Mouse (Mus musculus) neural tube, embryonic 12.5 days (tissue): ENCODE measurements around the gene Zfp942. TPM values are rescaled to one million over a fixed set of nuclear protein-coding genes. Genes with fewer than 3 reads are reported as not detected.
"Not testable (repeated sequence)": the region's sequence is repeated elsewhere in the genome, so short reads cannot be mapped to it uniquely, and the experiment has no call there.

Source experiments
- ATAC-seq: fragments of 200-750 bp; cut with Nextera tagmentation; 2 replicates; pipeline ENCODE4 v1.8.0; 2017; ENCODE audit warnings: low read depth, mild to moderate bottlenecking, moderate TSS enrichment, moderate library complexity; ENCODE audit not compliant: low FRiP score
- H3K27ac ChIP-seq: fragments of 300-500 bp; sonication (generic); 2 replicates; pipeline ENCODE4 v1.5.1; 2016
- H3K27me3 ChIP-seq: fragments of 300-500 bp; sonication (generic); replicated peaks from 2 replicates; pipeline ENCODE4 v1.6.1; 2016; ENCODE audit warnings: mild to moderate bottlenecking
- H3K36me3 ChIP-seq: fragments of 300-500 bp; sonication (generic); 2 replicates; pipeline ENCODE4 v1.6.1; 2016; ENCODE audit warnings: mild to moderate bottlenecking
- H3K4me1 ChIP-seq: fragments of 300-500 bp; sonication (generic); 2 replicates; pipeline ENCODE4 v1.6.1; 2016
- H3K4me2 ChIP-seq: fragments of 300-500 bp; sonication (generic); replicated peaks from 2 replicates; pipeline ENCODE4 v1.6.1; 2016; ENCODE audit warnings: mild to moderate bottlenecking
- H3K4me3 ChIP-seq: fragments of 300-500 bp; sonication (generic); 2 replicates; pipeline ENCODE4 v1.5.1; 2016
- H3K9ac ChIP-seq: fragments of 300-500 bp; sonication (generic); 2 replicates; pipeline ENCODE4 v1.6.1; 2016; ENCODE audit warnings: mild to moderate bottlenecking
- H3K9me3 ChIP-seq: fragments of 300-500 bp; sonication (generic); 2 replicates; pipeline ENCODE4 v1.6.1; 2016; ENCODE audit warnings: mild to moderate bottlenecking
- WGBS: fragments of 180-500 bp; shearing (Covaris S2); methylation state at CpG from one replicate; pipeline ENCODE4 v1.1.7; 2016; 5-methylcytosine and 5-hydroxymethylcytosine counted together
- polyA plus RNA-seq: library from polyadenylated mRNA; unstranded; fragments of >200 nt; fragmentation: Nextera tagmentation; extraction: Ambion mirVana; gene quantifications from 2 replicates; pipeline ENCODE4 v1.2.1, GENCODE M21; 2016

Gene Zfp942
- 20.7 and 22.2 TPM in 2 replicates for polyA plus RNA-seq

- peak within 1 kb of the TSS; percentile 62 for H3K4me3 ChIP-seq
- not testable (repeated sequence) for H3K27me3 ChIP-seq, H3K9me3 ChIP-seq, H3K36me3 ChIP-seq, H3K4me1 ChIP-seq
- under 1% methylated on average over 42 of the region's 55 CpGs for WGBS
- H3K9ac ChIP-seq = peak within 1 kb of the TSS; percentile 68
- peak within 1 kb of the TSS; percentile 62 for H3K4me2 ChIP-seq
- H3K27ac ChIP-seq = peak within 1 kb of the TSS; percentile 77
- ATAC-seq = peak; percentile 98
These were observed at the start of gene Zfp942, which contains the start of gene Zfp943 for GRCm38 (mm10) chr17:21962107-21962907. Gene Zfp942, minus strand, starts transcription at chr17:21962464. Gene Zfp943, plus strand, starts transcription at chr17:21962552.

- Histone ChIP-seq H3K4me2 (peak overlapping the region; percentile 56), H3K9ac (no peak overlapping the region), H3K27me3 (no peaks in the 10 kb centered on the region), H3K9me3 (peaks cover 6% of the 10 kb centered on the region; the same call in 1 of the 2 replicates), H3K4me1 (peaks cover 10% of the 10 kb centered on the region), H3K4me3 (peak overlapping the region; percentile 62; the same call in 1 of the 2 replicates), H3K27ac (no peak overlapping the region), H3K36me3 (peaks cover 8% of the 10 kb centered on the region)
- WGBS = 66% methylated on average over 4 of the region's 4 CpGs
- ATAC-seq = no peak
These were observed 1.0 kb upstream of the Zfp942 start for GRCm38 (mm10) chr17:21963302-21963701.

- not testable (repeated sequence) for H3K27me3 ChIP-seq, H3K36me3 ChIP-seq, H3K4me1 ChIP-seq, H3K9me3 ChIP-seq, H3K27ac ChIP-seq
- H3K4me3 ChIP-seq = peak within 1 kb of the TSS; percentile 64
- H3K4me2 ChIP-seq = peak within 1 kb of the TSS; percentile 75
- peak; percentile 99 for ATAC-seq
- under 1% methylated on average over 24 of the region's 24 CpGs for WGBS
- peak within 1 kb of the TSS; percentile 72 for H3K9ac ChIP-seq
These were observed 52.7 kb downstream of the Zfp942 start, which contains the start of gene Zfp995 for GRCm38 (mm10) chr17:21909456-21910052. Gene Zfp995, minus strand, starts transcription at chr17:21909926.

GRCm38 (mm10) chr17:21909039-21909438 lies 53.2 kb downstream of the Zfp942 start:
- no peaks in the 10 kb centered on the region for H3K27me3 ChIP-seq
- 1% methylated on average over 3 of the region's 3 CpGs for WGBS
- peak; percentile 90 for ATAC-seq

More at GRCm38 (mm10) chr17:21909039-21909438, 53.2 kb downstream of the Zfp942 start:
- peak overlapping the region; percentile 72 for H3K9ac ChIP-seq
- H3K36me3 ChIP-seq = no peaks in the 10 kb centered on the region
- peak overlapping the region; percentile 75 for H3K4me2 ChIP-seq
- H3K9me3 ChIP-seq = no peaks in the 10 kb centered on the region
- H3K27ac ChIP-seq = no peak overlapping the region
- no peaks in the 10 kb centered on the region for H3K4me1 ChIP-seq
- H3K4me3 ChIP-seq = peak overlapping the region; percentile 64

Other genes with a start within 250 kb of the Zfp942 start
- gene Zfp229, start 231.7 kb downstream of the Zfp942 start, polyA plus RNA-seq = 9.9 and 10.6 TPM in 2 replicates
- 3.5 and 4.0 TPM in 2 replicates for gene Zfp820, start 116.7 kb downstream of the Zfp942 start, polyA plus RNA-seq
- 7.9 and 8.7 TPM in 2 replicates for gene Zfp995, start 52.5 kb downstream of the Zfp942 start, polyA plus RNA-seq
- gene Zfp943, start 88 bp upstream of the Zfp942 start, polyA plus RNA-seq = 17.3 and 21.3 TPM in 2 replicates
- gene Zfp947, start 203.7 kb upstream of the Zfp942 start, polyA plus RNA-seq = 0.93 and 1.5 TPM in 2 replicates